Mouse (Mus musculus) liver, embryonic 16.5 days (tissue): Measurements from ENCODE around the gene Wdr5b. TPM values are rescaled to one million over a fixed set of nuclear protein-coding genes. Genes with fewer than 3 reads are reported as not detected.
"Not testable (repeated sequence)": the region's sequence is repeated elsewhere in the genome, so short reads cannot be mapped to it uniquely, and the experiment has no call there.

Source experiments
- ATAC-seq: fragments of 200-750 bp; cut with Nextera tagmentation; 2 replicates; pipeline ENCODE4 v1.8.0; 2017; ENCODE audit warnings: low read depth, mild to moderate bottlenecking, moderate number of reproducible peaks, moderate library complexity
- H3K27ac ChIP-seq: fragments of 300-500 bp; sonication (generic); 2 replicates; pipeline ENCODE4 v1.5.1; 2014; ENCODE audit warnings: mild to moderate bottlenecking, low read length
- H3K27me3 ChIP-seq: fragments of 300-500 bp; sonication (generic); 2 replicates; pipeline ENCODE4 v1.6.1; 2014; ENCODE audit warnings: low read depth, low read length, mixed read lengths; ENCODE audit not compliant: control insufficient read depth, insufficient read depth
- H3K36me3 ChIP-seq: fragments of 300-500 bp; sonication (generic); 2 replicates; pipeline ENCODE4 v1.6.1; 2014; ENCODE audit warnings: mild to moderate bottlenecking; ENCODE audit not compliant: control insufficient read depth, insufficient read depth
- H3K4me1 ChIP-seq: fragments of 300-500 bp; sonication (generic); 2 replicates; pipeline ENCODE4 v1.6.1; 2014; ENCODE audit warnings: low read depth, low read length, mixed read lengths; ENCODE audit not compliant: control insufficient read depth
- H3K4me2 ChIP-seq: fragments of 300-500 bp; sonication (generic); 2 replicates; pipeline ENCODE4 v1.6.1; 2014; ENCODE audit warnings: low read depth, low read length, mixed read lengths
- H3K4me3 ChIP-seq: fragments of 300-500 bp; sonication (generic); 2 replicates; pipeline ENCODE4 v1.5.1; 2014; ENCODE audit warnings: low read depth, mild to moderate bottlenecking, low read length
- H3K9ac ChIP-seq: fragments of 300-500 bp; sonication (generic); 2 replicates; pipeline ENCODE4 v1.6.1; 2014; ENCODE audit warnings: low read depth, low read length
- H3K9me3 ChIP-seq: fragments of 300-500 bp; sonication (generic); replicated peaks from 2 replicates; pipeline ENCODE4 v1.6.1; 2016; ENCODE audit warnings: low read length; ENCODE audit not compliant: control insufficient read depth
- WGBS: fragments of 180-500 bp; shearing (Covaris S2); extraction: QIAGEN DNeasy Blood & Tissue Kit; methylation state at CpG from one replicate; pipeline ENCODE4 v1.1.7; 2014; ENCODE audit not compliant: insufficient replicate concordance; 5-methylcytosine and 5-hydroxymethylcytosine counted together
- polyA plus RNA-seq: library from polyadenylated mRNA; unstranded; fragments of >200 nt; fragmentation: Nextera tagmentation; extraction: Ambion mirVana; gene quantifications from 2 replicates; pipeline ENCODE4 v1.2.1, GENCODE M21; 2015

Wdr5b gene
- polyA plus RNA-seq, 1 experiment from 2014 or later: 2.1 TPM

DNA sequence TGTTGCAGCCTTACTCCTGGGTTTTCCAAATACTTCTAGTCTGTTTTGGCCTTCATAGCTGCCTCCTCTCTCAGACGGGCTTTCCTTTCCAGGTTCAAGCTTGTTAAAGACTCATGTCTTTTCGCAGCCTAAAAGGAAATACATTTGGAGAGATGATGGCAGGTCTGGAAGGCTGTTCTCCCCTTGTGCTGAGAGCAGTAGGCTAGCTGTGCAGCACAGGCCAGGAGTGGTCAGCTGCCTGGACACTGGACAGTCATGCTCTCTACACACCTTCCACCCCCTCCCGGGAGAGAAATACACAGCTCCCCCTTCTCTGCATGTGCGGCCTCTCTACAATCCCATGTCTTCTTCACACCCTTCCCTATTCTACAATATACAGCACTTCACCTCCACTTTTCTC lies 3.0 kb downstream of the Wdr5b start:
- peaks cover 24% of the 10 kb centered on the region for H3K36me3 ChIP-seq
- no peaks in the 10 kb centered on the region for H3K9me3 ChIP-seq
- ATAC-seq: no peak
- no peak overlapping the region for H3K9ac ChIP-seq
- H3K4me2 ChIP-seq: no peak overlapping the region
- 86% methylated on average over 4 of the region's 4 CpGs for WGBS
- no peaks in the 10 kb centered on the region; the same call in none of the 2 replicates for H3K4me1 ChIP-seq
- no peak overlapping the region for H3K27ac ChIP-seq
- H3K27me3 ChIP-seq: no peaks in the 10 kb centered on the region
- no peak overlapping the region for H3K4me3 ChIP-seq

DNA sequence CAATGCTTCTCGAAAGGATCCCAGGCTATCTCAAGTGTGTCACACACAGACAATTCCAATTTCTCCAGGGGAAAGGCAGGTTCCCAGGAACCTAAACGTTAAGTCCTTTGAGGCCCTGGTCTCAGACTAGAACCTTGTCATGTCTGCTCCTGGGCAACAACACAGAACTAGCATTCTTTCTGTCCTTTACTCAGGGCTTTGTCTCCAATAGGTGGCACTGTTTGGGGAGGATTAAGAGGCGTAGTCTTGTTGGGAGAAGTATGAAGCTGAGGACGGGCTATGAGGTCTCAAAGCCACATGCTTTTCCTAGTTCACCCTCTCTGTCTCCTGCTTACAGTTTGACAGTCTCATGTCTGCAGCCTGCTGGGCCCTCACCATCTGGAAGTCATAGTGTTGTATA lies 6.5 kb downstream of the Wdr5b start:
- Histone ChIP-seq H3K9me3 (no peaks in the 10 kb centered on the region), H3K27me3 (no peaks in the 10 kb centered on the region), H3K4me3 (no peak overlapping the region), H3K27ac (no peak overlapping the region), H3K36me3 (peaks cover 38% of the 10 kb centered on the region), H3K4me1 (no peaks in the 10 kb centered on the region; the same call in 1 of the 2 replicates), H3K4me2 (no peak overlapping the region), H3K9ac (no peak overlapping the region)
- no peak for ATAC-seq
- WGBS: 82% methylated on average over 4 of the region's 4 CpGs

DNA sequence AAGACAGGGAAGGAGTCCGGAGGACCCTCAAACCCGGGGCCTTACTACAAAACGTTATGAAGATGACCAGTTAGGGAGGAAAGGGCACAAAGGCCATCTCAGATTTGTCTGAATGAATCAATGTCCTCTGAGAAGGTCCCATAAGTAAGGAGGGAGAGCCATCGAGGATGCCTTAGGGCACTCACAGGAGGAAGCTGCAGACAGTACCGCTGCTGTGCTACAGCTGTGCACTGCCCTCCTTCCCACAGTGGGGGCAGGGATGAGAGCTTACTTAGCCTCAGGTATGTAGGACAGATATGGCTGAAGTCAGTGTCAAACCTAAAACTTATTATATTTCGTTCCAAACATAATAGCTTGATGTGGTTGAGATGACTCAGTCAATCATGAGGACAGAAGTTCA lies 10.5 kb downstream of the Wdr5b start:
- Histone ChIP-seq H3K9me3 (no peaks in the 10 kb centered on the region), H3K36me3 (peaks cover 32% of the 10 kb centered on the region), H3K4me1 (no peaks in the 10 kb centered on the region), H3K9ac (no peak overlapping the region), H3K27me3 (no peaks in the 10 kb centered on the region), H3K4me3 (no peak overlapping the region), H3K4me2 (no peak overlapping the region), H3K27ac (no peak overlapping the region)
- ATAC-seq: no peak
- 81% methylated on average over 6 of the region's 6 CpGs for WGBS

GRCm38 (mm10) chr16:36053524-36054275 lies 12.7 kb downstream of the Wdr5b start:
- H3K4me1 ChIP-seq: no peaks in the 10 kb centered on the region; the same call in 1 of the 2 replicates
- H3K36me3 ChIP-seq: peaks cover 16% of the 10 kb centered on the region
- no peak overlapping the region for H3K27ac ChIP-seq
- H3K27me3 ChIP-seq: no peaks in the 10 kb centered on the region
- no peak overlapping the region for H3K9ac ChIP-seq
- H3K4me3 ChIP-seq: no peak overlapping the region
- WGBS: 73% methylated on average over 6 of the region's 6 CpGs
- no peaks in the 10 kb centered on the region for H3K9me3 ChIP-seq
- ATAC-seq: no peak
- H3K4me2 ChIP-seq: no peak overlapping the region

GRCm38 (mm10) chr16:36054920-36055319 lies 13.9 kb downstream of the Wdr5b start:
- H3K27ac ChIP-seq: no peak overlapping the region
- peaks cover 3% of the 10 kb centered on the region for H3K4me1 ChIP-seq
- no peak for ATAC-seq
- H3K9ac ChIP-seq: no peak overlapping the region
- H3K4me2 ChIP-seq: no peak overlapping the region
- H3K27me3 ChIP-seq: no peaks in the 10 kb centered on the region
- H3K4me3 ChIP-seq: no peak overlapping the region
- H3K9me3 ChIP-seq: no peaks in the 10 kb centered on the region
- 83% methylated on average over 8 of the region's 8 CpGs for WGBS
- peaks cover 5% of the 10 kb centered on the region; the same call in 1 of the 2 replicates for H3K36me3 ChIP-seq

- WGBS: 84% methylated on average over 11 of the region's 11 CpGs
- H3K9ac ChIP-seq: no peak overlapping the region
- ATAC-seq: no peak
Observed at GRCm38 (mm10) chr16:36056416-36056815, 15.4 kb downstream of the Wdr5b start.

GRCm38 (mm10) chr16:36057933-36058475 lies 17.0 kb downstream of the Wdr5b start:
- no peak overlapping the region for H3K4me3 ChIP-seq
- no peak overlapping the region for H3K27ac ChIP-seq
- H3K4me2 ChIP-seq: no peak overlapping the region
- no peak for ATAC-seq
- WGBS: 59% methylated on average over 8 of the region's 8 CpGs
- H3K36me3 ChIP-seq: no peaks in the 10 kb centered on the region; the same call in 1 of the 2 replicates
- H3K9me3 ChIP-seq: no peaks in the 10 kb centered on the region
- no peaks in the 10 kb centered on the region for H3K27me3 ChIP-seq
- peaks cover 9% of the 10 kb centered on the region for H3K4me1 ChIP-seq
- no peak overlapping the region for H3K9ac ChIP-seq

More at GRCm38 (mm10) chr16:36056416-36056815, 15.4 kb downstream of the Wdr5b start:
- Histone ChIP-seq H3K4me1 (peaks cover 3% of the 10 kb centered on the region), H3K4me3 (no peak overlapping the region), H3K9me3 (no peaks in the 10 kb centered on the region), H3K27me3 (no peaks in the 10 kb centered on the region), H3K27ac (no peak overlapping the region), H3K4me2 (no peak overlapping the region), H3K36me3 (peaks cover under 1% of the 10 kb centered on the region; the same call in 1 of the 2 replicates)

GRCm38 (mm10) chr16:36062534-36062933 lies 21.5 kb downstream of the Wdr5b start:
- peaks cover 14% of the 10 kb centered on the region for H3K4me1 ChIP-seq
- H3K27me3 ChIP-seq, ATAC-seq, H3K9me3 ChIP-seq, H3K9ac ChIP-seq, H3K36me3 ChIP-seq, H3K4me3 ChIP-seq, H3K4me2 ChIP-seq: not testable (repeated sequence)
- H3K27ac ChIP-seq: peak overlapping the region; percentile 17; the same call in 1 of the 2 replicates
- WGBS: 44% methylated on average over 1 of the region's 1 CpGs

- no peak overlapping the region for H3K27ac ChIP-seq
- no peak overlapping the region for H3K9ac ChIP-seq
- no peaks in the 10 kb centered on the region for H3K9me3 ChIP-seq
- 74% methylated on average over 2 of the region's 2 CpGs for WGBS
- H3K4me2 ChIP-seq: no peak overlapping the region
- H3K4me1 ChIP-seq: peaks cover 21% of the 10 kb centered on the region
- ATAC-seq: no peak
- no peaks in the 10 kb centered on the region for H3K36me3 ChIP-seq
- H3K27me3 ChIP-seq: no peaks in the 10 kb centered on the region
- no peak overlapping the region for H3K4me3 ChIP-seq
Observed at GRCm38 (mm10) chr16:36063315-36063714, 22.3 kb downstream of the Wdr5b start.
